ENCODE assay signal across 8 mouse cellular contexts in genomic region chr3:81039131-81039653, GRCm38 (mm10). TPM values are rescaled to one million over a fixed set of nuclear protein-coding genes. Genes with fewer than 3 reads are reported as not detected.
DNase-seq lines count a peak whose midpoint lies in the region; ATAC-seq lines count a peak whose summit lies in the region.

No protein-coding gene starts in this region.

- no peaks in the 10 kb centered on the region for H3K9me3 ChIP-seq in embryonic facial prominence, embryonic 11.5 days (replicated peaks; ENCODE audit: control insufficient read depth, low read length)
- no peaks in the 10 kb centered on the region for H3K9me3 ChIP-seq in heart, embryonic 16.5 days (replicated peaks; ENCODE audit: control insufficient read depth, low read length)

- 0 out of 2 replicates have a peak, but pooled peaks have one; percentile 19 for ATAC-seq in embryonic facial prominence, embryonic 11.5 days (replicated peaks; ENCODE audit: insufficient number of reproducible peaks, low FRiP score, low TSS enrichment, low read depth)
- 0 out of 2 replicates have a peak, but pooled peaks have one; percentile 18 for ATAC-seq in heart, embryonic 16.5 days (replicated peaks; ENCODE audit: extremely low read depth, insufficient read depth, low FRiP score)
- peak; percentile 53 for ATAC-seq in monocyte, adult 5-6 weeks (replicated peaks; ENCODE audit: insufficient number of reproducible peaks, low FRiP score, low TSS enrichment, poor library complexity, severe bottlenecking)

- WGBS in embryonic facial prominence, embryonic 11.5 days: 60% methylated on average over 2 of the region's 2 CpGs
- WGBS in heart, embryonic 16.5 days: 25% methylated on average over 2 of the region's 2 CpGs

- no peak overlapping the region for H3K27ac ChIP-seq in embryonic facial prominence, embryonic 11.5 days (replicated peaks; ENCODE audit: low read depth, low read length)
- no peak overlapping the region for H3K27ac ChIP-seq in heart, embryonic 16.5 days (ENCODE audit: low read length)

- H3K9ac ChIP-seq in embryonic facial prominence, embryonic 11.5 days (replicated peaks; ENCODE audit: low read length): no peak overlapping the region
- no peak overlapping the region for H3K9ac ChIP-seq in heart, embryonic 16.5 days (ENCODE audit: low read length)

- H3K4me2 ChIP-seq in embryonic facial prominence, embryonic 11.5 days (ENCODE audit: low read depth, low read length): peak overlapping the region; percentile 39
- H3K4me2 ChIP-seq in heart, embryonic 16.5 days (ENCODE audit: low read depth, low read length): peak overlapping the region; percentile 20

- H3K27me3 ChIP-seq in embryonic facial prominence, embryonic 11.5 days (ENCODE audit: control insufficient read depth, insufficient read depth, low read length): no peaks in the 10 kb centered on the region
- no peaks in the 10 kb centered on the region for H3K27me3 ChIP-seq in heart, embryonic 16.5 days (ENCODE audit: control insufficient read depth, insufficient read depth, low read length)

- peak overlapping the region; percentile 23 for H3K4me3 ChIP-seq in embryonic facial prominence, embryonic 11.5 days (ENCODE audit: low read depth, low read length)
- no peak overlapping the region for H3K4me3 ChIP-seq in heart, embryonic 16.5 days (ENCODE audit: low read length)

- H3K4me1 ChIP-seq in embryonic facial prominence, embryonic 11.5 days (ENCODE audit: control insufficient read depth, insufficient read depth, low read length): no peaks in the 10 kb centered on the region; the same call in 1 of the 2 replicates
- peaks cover 14% of the 10 kb centered on the region for H3K4me1 ChIP-seq in heart, embryonic 16.5 days (ENCODE audit: control insufficient read depth, insufficient read depth, low read length)

- DNase-seq in cerebellum, adult 8-10 months: peak; percentile 7
- no peak for DNase-seq in cerebellum, adult 11 months
- DNase-seq in ES-CJ7 (ENCODE audit: low read depth, low spot score): peak; percentile 79
- DNase-seq in embryonic facial prominence, embryonic 11.5 days (ENCODE audit: low spot score): peak; percentile 82
- DNase-seq in left cerebral cortex, adult 11 months (ENCODE audit: low spot score): peak; percentile 32
- DNase-seq in thymus, postnatal 14 days: peak; percentile 37

- no peaks in the 10 kb centered on the region for H3K36me3 ChIP-seq in embryonic facial prominence, embryonic 11.5 days (replicated peaks; ENCODE audit: control insufficient read depth, insufficient read depth, low read depth, low read length)
- no peaks in the 10 kb centered on the region for H3K36me3 ChIP-seq in heart, embryonic 16.5 days (ENCODE audit: control insufficient read depth, insufficient read depth)

RNA-seq across cellular contexts. Expression of gene Pdgfc, which starts 3.0 kb away (rescaled TPM):
- 55.6 and 64.7 TPM in 2 replicates for polyA plus RNA-seq in embryonic facial prominence, embryonic 11.5 days (2014; fragmentation: Nextera tagmentation; extraction: Ambion mirVana)
- 3.4 and 3.5 TPM in 2 replicates for polyA plus RNA-seq in heart, embryonic 16.5 days (2015; fragmentation: Nextera tagmentation; extraction: Ambion mirVana)
- 0.86 TPM in 1 of 3 replicates, not detected in the others for total RNA-seq in monocyte, adult 5-6 weeks (2017)

Comparison
In these comparisons a context has a peak if more than half of its experiments do, and no peak if none do; other contexts are left out.
1. RNA of gene Pdgfc, which starts 3.0 kb away (polyA plus RNA-seq): 55.6 to 64.7 TPM in embryonic facial prominence, embryonic 11.5 days; 3.4 to 3.5 TPM in heart, embryonic 16.5 days; every median in the first group is over 10 times any median in the second.
2. Peak in every context shown above with its lines, with median percentiles within 50 percentile points of each other: ATAC-seq.